ENCODE assay signal across 8 mouse cellular contexts in genomic region chr1:119053872-119054354, GRCm38 (mm10). TPM values are rescaled to one million over a fixed set of nuclear protein-coding genes. Genes with fewer than 3 reads are reported as not detected.
A peak's percentile ranks its signal among the peaks of the same experiment; 100 is the strongest.
DNase-seq lines count a peak whose midpoint lies in the region; ATAC-seq and TF ChIP-seq lines count a peak whose summit lies in the region.

No protein-coding gene starts in this region.

- TF ChIP-seq POLR2A in limb, embryonic 14.5 days (IDR thresholded peaks at IDR 0.05; ENCODE audit: borderline replicate concordance, extremely low read depth, insufficient read depth, insufficient read length) = no peak

- H3K27me3 ChIP-seq in heart, embryonic 13.5 days (replicated peaks) = peaks cover 57% of the 10 kb centered on the region
- no peaks in the 10 kb centered on the region for H3K27me3 ChIP-seq in limb, embryonic 14.5 days (ENCODE audit: control insufficient read depth, insufficient read depth, low read length)
- no peaks in the 10 kb centered on the region; the same call in 1 of the 2 replicates for H3K27me3 ChIP-seq in neural tube, embryonic 14.5 days (ENCODE audit: control insufficient read depth, insufficient read depth, low read length)

- peak overlapping the region; percentile 67 for H3K4me3 ChIP-seq in heart, embryonic 13.5 days
- H3K4me3 ChIP-seq in limb, embryonic 14.5 days (replicated peaks; ENCODE audit: low read length) = peak overlapping the region; percentile 53
- peak overlapping the region; percentile 43 for H3K4me3 ChIP-seq in neural tube, embryonic 14.5 days (ENCODE audit: low read depth, low read length)

- H3K36me3 ChIP-seq in heart, embryonic 13.5 days = no peaks in the 10 kb centered on the region
- H3K36me3 ChIP-seq in limb, embryonic 14.5 days (ENCODE audit: control insufficient read depth, insufficient read depth, low read length) = no peaks in the 10 kb centered on the region
- no peaks in the 10 kb centered on the region for H3K36me3 ChIP-seq in neural tube, embryonic 14.5 days (ENCODE audit: control insufficient read depth, insufficient read depth, low read length)

- WGBS in heart, embryonic 13.5 days = under 1% methylated on average over 25 of the region's 25 CpGs
- WGBS in limb, embryonic 14.5 days = 0% methylated on average over 25 of the region's 25 CpGs
- WGBS in neural tube, embryonic 14.5 days = under 1% methylated on average over 25 of the region's 25 CpGs

- H3K4me2 ChIP-seq in heart, embryonic 13.5 days = peak overlapping the region; percentile 98
- H3K4me2 ChIP-seq in limb, embryonic 14.5 days (replicated peaks; ENCODE audit: low read depth, low read length, severe bottlenecking) = peak overlapping the region; percentile 92
- H3K4me2 ChIP-seq in neural tube, embryonic 14.5 days (ENCODE audit: low read depth, low read length) = peak overlapping the region; percentile 96

- H3K27ac ChIP-seq in heart, embryonic 13.5 days (replicated peaks) = peak overlapping the region; percentile 85
- peak overlapping the region; percentile 95 for H3K27ac ChIP-seq in limb, embryonic 14.5 days (replicated peaks; ENCODE audit: low read depth, low read length)
- peak overlapping the region; percentile 52; the same call in 1 of the 2 replicates for H3K27ac ChIP-seq in neural tube, embryonic 14.5 days (ENCODE audit: low read depth, low read length)

- peak; percentile 59 to 62 for DNase-seq in cerebellum, postnatal 10 days
- no peak for DNase-seq in cerebellum, adult 18-20 months
- DNase-seq in right cerebral cortex, postnatal 4 days = peak; percentile 39
- no peak for DNase-seq in right cerebral cortex, adult 18-20 months
- DNase-seq in limb, embryonic 14.5 days (ENCODE audit: low spot score) = peak; percentile 84
- no peak for DNase-seq in cerebellum, adult 9-10 months

- no peaks in the 10 kb centered on the region for H3K9me3 ChIP-seq in heart, embryonic 13.5 days
- no peaks in the 10 kb centered on the region for H3K9me3 ChIP-seq in limb, embryonic 14.5 days (ENCODE audit: control insufficient read depth, low read length)
- no peaks in the 10 kb centered on the region for H3K9me3 ChIP-seq in neural tube, embryonic 14.5 days (ENCODE audit: control insufficient read depth, low read length)

- 0 out of 2 replicates have a peak, but pooled peaks have one; percentile 15 for ATAC-seq in heart, embryonic 13.5 days (ENCODE audit: extremely low read depth, insufficient number of reproducible peaks, low FRiP score, low TSS enrichment)
- peak; percentile 53 for ATAC-seq in limb, embryonic 14.5 days (ENCODE audit: low FRiP score, low read depth)
- peak; percentile 7; the same call in 1 of the 2 replicates for ATAC-seq in neural tube, embryonic 14.5 days (ENCODE audit: low read depth)

- peak overlapping the region; percentile 82 for H3K9ac ChIP-seq in heart, embryonic 13.5 days
- peak overlapping the region; percentile 68 for H3K9ac ChIP-seq in limb, embryonic 14.5 days (ENCODE audit: low read depth, low read length, severe bottlenecking)
- H3K9ac ChIP-seq in neural tube, embryonic 14.5 days (replicated peaks; ENCODE audit: low read depth, low read length) = peak overlapping the region; percentile 46

- H3K4me1 ChIP-seq in heart, embryonic 13.5 days = peaks cover 40% of the 10 kb centered on the region
- peaks cover 43% of the 10 kb centered on the region for H3K4me1 ChIP-seq in limb, embryonic 14.5 days (ENCODE audit: control insufficient read depth, insufficient read depth, low read length)
- peaks cover 7% of the 10 kb centered on the region; the same call in 1 of the 2 replicates for H3K4me1 ChIP-seq in neural tube, embryonic 14.5 days (ENCODE audit: control insufficient read depth, insufficient read depth, low read length)

RNA-seq across cellular contexts. Expression of gene Gli2, which starts 0.5 kb away (rescaled TPM):
- polyA plus RNA-seq in heart, embryonic 13.5 days (2015; fragmentation: Nextera tagmentation; extraction: Ambion mirVana) = 3.1 and 3.3 TPM in 2 replicates
- 31.5 and 45.6 TPM in 2 replicates for polyA plus RNA-seq in limb, embryonic 14.5 days (2012; rRNA removed)
- polyA plus RNA-seq in limb, embryonic 14.5 days (2014; fragmentation: Nextera tagmentation; extraction: Ambion mirVana) = 23.0 and 25.4 TPM in 2 replicates
- 1.5 and 1.8 TPM in 2 replicates for polyA plus RNA-seq in neural tube, embryonic 14.5 days (2014; fragmentation: Nextera tagmentation; extraction: Ambion mirVana)

Comparison
In these comparisons a context has a peak if more than half of its experiments do, and no peak if none do; other contexts are left out.
1. DNase-seq: peak in cerebellum, postnatal 10 days (2 of 2), right cerebral cortex, postnatal 4 days (single experiment) and limb, embryonic 14.5 days (single experiment); none in cerebellum, adult 18-20 months (0 of 2), right cerebral cortex, adult 18-20 months (single experiment) and cerebellum, adult 9-10 months (single experiment).
2. Peak in every context shown above with its lines, with median percentiles within 50 percentile points of each other: ATAC-seq, H3K27ac ChIP-seq, H3K4me2 ChIP-seq, H3K4me3 ChIP-seq and H3K9ac ChIP-seq.